Mouse (Mus musculus): ENCODE data around the gene Stambp.
A peak's percentile ranks its signal among the peaks of the same experiment; 100 is the strongest.

DNA sequence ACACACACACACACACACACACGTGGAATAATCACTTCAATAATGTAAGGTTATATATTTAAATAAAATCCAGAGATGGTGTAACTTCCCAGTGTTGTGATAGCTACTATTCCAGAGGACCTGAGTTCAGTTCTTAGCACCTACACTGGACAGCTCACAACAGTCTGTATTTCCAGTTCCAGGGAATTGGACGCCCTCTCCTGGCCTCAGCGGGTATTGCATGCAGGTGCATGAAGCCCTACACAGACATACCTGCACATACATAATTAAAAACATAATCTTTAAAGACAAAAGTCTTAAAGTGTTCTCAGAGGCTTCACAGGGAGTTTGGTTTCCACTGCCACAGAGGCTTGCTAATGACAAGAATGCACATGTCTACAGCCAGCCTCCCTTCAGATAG, 72.1 kb downstream of the Stambp start:
- TF ChIP-seq POLR2A (IDR thresholded peaks at IDR 0.05; ENCODE audit: extremely low read depth, insufficient read depth, low read length), result no peak
- peak; percentile 58 for TF ChIP-seq CTCF (IDR thresholded peaks at IDR 0.05; ENCODE audit: low read depth, low read length)
